Mouse (Mus musculus): Measurements from ENCODE around the gene Ascl2. TPM values are rescaled to one million over a fixed set of nuclear protein-coding genes. Genes with fewer than 3 reads are reported as not detected.

Gene Ascl2
- total RNA-seq, 2 experiments from 2014 or later, result 0.27 TPM; not detected in 1

DNA sequence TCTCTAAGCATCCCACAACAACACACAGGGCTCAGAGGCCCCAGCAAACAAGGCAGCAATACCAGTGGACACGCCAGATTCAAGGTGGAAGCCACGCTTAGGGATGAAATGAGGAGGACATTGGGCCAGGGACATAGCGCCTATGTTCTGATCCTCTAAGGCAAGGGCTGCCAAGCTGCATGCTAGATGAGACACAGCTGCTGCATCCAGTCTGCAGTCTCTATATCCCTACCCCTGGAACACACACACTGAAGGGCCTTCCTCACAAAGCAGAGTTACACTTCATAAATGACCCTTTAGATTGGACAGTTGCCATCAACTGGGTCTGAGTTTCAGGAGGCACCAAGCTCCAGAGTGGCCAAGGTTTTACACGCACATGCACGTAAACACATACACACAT, 51.4 kb downstream of the Ascl2 start:
- no peak for DNase-seq

Other genes with a start within 250 kb of the Ascl2 start
- gene Ins2, start 225.9 kb downstream of the Ascl2 start, total RNA-seq (2021), result not detected
- gene Th, start 38.1 kb downstream of the Ascl2 start, total RNA-seq (2021), result under 1 TPM in 1 of 2 experiments, not detected in 1; 0.48 TPM
- under 1 TPM in 1 of 2 experiments, not detected in 1; 0.23 TPM for gene Tspan32, start 35.8 kb upstream of the Ascl2 start, total RNA-seq (2021)
- gene Cd81, start 83.5 kb upstream of the Ascl2 start, total RNA-seq (2021), result 100 to 1,000 TPM; 441 to 447 TPM
- gene Tssc4, start 100.0 kb upstream of the Ascl2 start, total RNA-seq (2021), result 10 to 100 TPM; 40.0 to 46.3 TPM
- gene Trpm5, start 125.4 kb upstream of the Ascl2 start, total RNA-seq (2021), result not detected
- 1 to 10 TPM in 1 of 2 experiments, under 1 TPM in 1; 0.55 to 1.1 TPM for gene Kcnq1, start 137.1 kb upstream of the Ascl2 start, total RNA-seq (2021)